Mouse (Mus musculus) CH12.LX (cell line): ENCODE results near the gene Pip5kl1.

Experiments
- CTCF ChIP-seq, 2 experiments: IDR thresholded peaks in 1 of 2; conservative IDR thresholded peaks in 1 of 2; 2 replicates each; pipeline ENCODE4 v1.5.1; 2011 to 2012; ENCODE audit warnings: low read depth in 2 of 2, low read length in 2 of 2, improper control_type of control experiment in 1 of 2, inconsistent platforms in 1 of 2, mild to moderate bottlenecking in 1 of 2, moderate library complexity in 1 of 2
- ELF1 ChIP-seq: IDR thresholded peaks from 2 replicates; pipeline ENCODE4 v1.6.1; 2014; ENCODE audit warnings: low read depth, mild to moderate bottlenecking, inconsistent platforms, low read length, improper control_type of control experiment
- EP300 ChIP-seq: IDR thresholded peaks from 2 replicates; pipeline ENCODE4 v1.6.1; 2011; ENCODE audit warnings: low read length, improper control_type of control experiment
- MAFK ChIP-seq: IDR thresholded peaks from 2 replicates; pipeline ENCODE4 v1.6.1; 2011; ENCODE audit warnings: low read length, improper control_type of control experiment; ENCODE audit not compliant: insufficient replicate concordance
- MAX ChIP-seq: IDR thresholded peaks from 2 replicates; pipeline ENCODE4 v1.6.1; 2011; ENCODE audit warnings: low read length, improper control_type of control experiment
- NRF1 ChIP-seq: IDR thresholded peaks from 2 replicates; pipeline ENCODE4 v1.6.1; 2014; ENCODE audit warnings: low read depth, mild to moderate bottlenecking, inconsistent platforms, low read length, improper control_type of control experiment, moderate library complexity
- POLR2A ChIP-seq: IDR thresholded peaks from 2 replicates; pipeline ENCODE4 v1.6.1; 2011; ENCODE audit warnings: low read depth, mild to moderate bottlenecking, improper control_type of control experiment, low read length
- RCOR1 ChIP-seq: conservative IDR thresholded peaks from 2 replicates; pipeline ENCODE4 v1.6.1; 2012; ENCODE audit warnings: low read depth, mild to moderate bottlenecking, inconsistent platforms, low read length, improper control_type of control experiment
- TBP ChIP-seq: conservative IDR thresholded peaks from 2 replicates; pipeline ENCODE4 v1.6.1; 2011; ENCODE audit warnings: low read depth, low read length, improper control_type of control experiment
- TCF12 ChIP-seq: IDR thresholded peaks from 2 replicates; pipeline ENCODE4 v1.6.1; 2014; ENCODE audit warnings: low read depth, mild to moderate bottlenecking, inconsistent platforms, low read length, improper control_type of control experiment
- UBTF ChIP-seq: IDR thresholded peaks from 2 replicates; pipeline ENCODE4 v1.6.1; 2012; ENCODE audit warnings: low read depth, mild to moderate bottlenecking, inconsistent platforms, low read length, improper control_type of control experiment, moderate library complexity
- ZC3H11A ChIP-seq: IDR thresholded peaks from 2 replicates; pipeline ENCODE4 v1.6.1; 2012; ENCODE audit warnings: low read depth, mild to moderate bottlenecking, inconsistent platforms, low read length, improper control_type of control experiment

DNA sequence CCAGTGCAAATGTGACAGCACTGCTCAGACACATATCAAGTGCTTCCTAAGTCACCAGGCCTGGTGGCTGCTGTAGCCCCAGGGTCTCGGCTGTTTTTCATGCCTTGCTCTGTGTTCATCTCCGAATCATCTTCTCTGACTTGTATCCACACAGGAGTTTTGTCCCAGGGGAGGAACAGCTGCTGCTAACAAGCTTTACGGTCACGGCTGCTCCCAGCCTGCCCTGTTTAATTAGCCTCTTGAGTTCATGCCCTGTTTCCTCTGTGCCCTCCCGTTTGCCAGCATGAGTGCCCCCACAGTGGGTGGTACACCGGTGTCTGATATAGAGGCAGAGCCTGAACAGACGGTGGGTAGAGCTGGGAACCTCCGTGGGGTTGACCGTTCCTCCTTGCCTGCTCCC lies 43.5 kb downstream of the Pip5kl1 start:
- no peak for TF ChIP-seq CTCF (conservative IDR thresholded peaks at IDR 0.05 in 1 of 2, IDR thresholded peaks at IDR 0.05 in 1 of 2; ENCODE audit: low read depth in 2 of 2, low read length in 2 of 2)
- no peak for TF ChIP-seq ZC3H11A
- no peak for TF ChIP-seq MAFK
- TF ChIP-seq UBTF: no peak
- TF ChIP-seq EP300: no peak
- TF ChIP-seq POLR2A: no peak
- TF ChIP-seq ELF1: no peak
- no peak for TF ChIP-seq TCF12
- no peak for TF ChIP-seq RCOR1
- no peak for TF ChIP-seq NRF1
- no peak for TF ChIP-seq MAX
- no peak for TF ChIP-seq TBP
